Mouse (Mus musculus) right cerebral cortex, postnatal 36 days (tissue): ENCODE measurements at regions not wholly inside any gene's neighbourhood (a gene's known extent, or its start where the extent isn't known, plus 50 kb on each side); places are given as distances from the start of the nearest gene placed in this dataset.

ENCODE experiments used
- DNase-seq, 2 experiments: peaks; one replicate each; pipeline ENCODE4 v3.0.0; 2022; ENCODE audit warnings: low spot score in 2 of 2, mixed read lengths in 1 of 2

GRCm38 (mm10) chr3:120217710-120218109 is 433.4 kb upstream of the Ptbp2 start:
- DNase-seq = no peak

GRCm38 (mm10) chr3:120214616-120215250 is 430.5 kb upstream of the Ptbp2 start:
- peak in 1 of 2 experiments; percentile 32 for DNase-seq

GRCm38 (mm10) chr3:120199403-120199802 is 415.1 kb upstream of the Ptbp2 start:
- no peak for DNase-seq

- DNase-seq = no peak
Observed at GRCm38 (mm10) chr3:120194501-120194900, 410.2 kb upstream of the Ptbp2 start.

GRCm38 (mm10) chr3:120192439-120193326 is 408.4 kb upstream of the Ptbp2 start:
- DNase-seq = peak; percentile 51 to 56

DNA sequence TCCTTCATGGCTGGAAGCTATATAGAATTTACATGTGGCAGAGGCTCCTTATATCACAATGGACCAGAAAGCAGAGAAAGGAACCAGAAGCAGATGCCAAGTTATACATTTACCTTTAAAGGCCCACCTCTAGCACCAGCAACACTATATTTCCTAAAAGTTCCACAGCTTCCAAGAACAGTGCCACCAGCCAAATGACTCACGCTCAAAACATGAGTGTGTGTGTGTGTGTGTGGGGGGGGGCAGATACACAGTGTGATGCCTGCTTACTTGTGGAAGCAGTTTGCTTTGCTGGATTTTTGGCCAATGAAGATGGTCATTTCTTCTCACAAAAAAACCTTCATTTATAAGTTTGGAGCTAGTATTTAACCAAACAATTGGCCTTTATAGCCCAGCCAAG is 405.3 kb upstream of the Ptbp2 start:
- DNase-seq = no peak

- DNase-seq = no peak
Observed at GRCm38 (mm10) chr3:120180931-120181610, 396.8 kb upstream of the Ptbp2 start.

GRCm38 (mm10) chr3:120175632-120176031 is 391.4 kb upstream of the Ptbp2 start:
- DNase-seq = no peak
